Mouse (Mus musculus) layer of hippocampus, postnatal 10 days (tissue): Measurements from ENCODE around the gene Trafd1. TPM values are rescaled to one million over a fixed set of nuclear protein-coding genes. Genes with fewer than 3 reads are reported as not detected.

Experiments
- DNase-seq, 2 experiments: peaks; one replicate each; pipeline ENCODE4 v3.0.0; 2021; ENCODE audit warnings: low spot score in 2 of 2
- total RNA-seq, 2 experiments: library from RNA; stranded (reverse); gene quantifications; 2 replicates each; pipeline ENCODE4 v1.2.3; 2021

The Trafd1 gene
- total RNA-seq, 2 experiments from 2014 or later: 83.2 to 90.3 TPM

GRCm38 (mm10) chr5:121386120-121386909 is 883 bp upstream of the Trafd1 start:
- DNase-seq: no peak

GRCm38 (mm10) chr5:121384757-121385460 is 523 bp downstream of the Trafd1 start:
- peak in 1 of 2 experiments; percentile 59 for DNase-seq

- no peak for DNase-seq
Measured at GRCm38 (mm10) chr5:121383857-121384756, 1.3 kb downstream of the Trafd1 start.

- no peak for DNase-seq
Measured at GRCm38 (mm10) chr5:121380692-121381091, 4.7 kb downstream of the Trafd1 start.

- DNase-seq: no peak
Measured at GRCm38 (mm10) chr5:121378678-121379256, 6.7 kb downstream of the Trafd1 start.

GRCm38 (mm10) chr5:121376972-121377371 is 8.5 kb downstream of the Trafd1 start:
- DNase-seq: peak; percentile 52 to 60

- no peak for DNase-seq
Measured at GRCm38 (mm10) chr5:121374790-121375189, 10.6 kb downstream of the Trafd1 start.

- no peak for DNase-seq
Measured at GRCm38 (mm10) chr5:121371712-121372111, 13.7 kb downstream of the Trafd1 start.

GRCm38 (mm10) chr5:121367255-121367654 is 18.2 kb downstream of the Trafd1 start:
- no peak for DNase-seq

- no peak for DNase-seq
Measured at GRCm38 (mm10) chr5:121366449-121367225, 18.8 kb downstream of the Trafd1 start.

GRCm38 (mm10) chr5:121363441-121363840 is 22.0 kb downstream of the Trafd1 start:
- DNase-seq: no peak

GRCm38 (mm10) chr5:121361696-121362095 is 23.7 kb downstream of the Trafd1 start:
- no peak for DNase-seq

- DNase-seq: no peak
Measured at GRCm38 (mm10) chr5:121359229-121359628, 26.2 kb downstream of the Trafd1 start.

GRCm38 (mm10) chr5:121343997-121344396 is 41.4 kb downstream of the Trafd1 start:
- no peak for DNase-seq

GRCm38 (mm10) chr5:121342490-121342889 is 42.9 kb downstream of the Trafd1 start:
- DNase-seq: no peak

- no peak for DNase-seq
Measured at GRCm38 (mm10) chr5:121340965-121341473, 44.4 kb downstream of the Trafd1 start.

- DNase-seq: no peak
Measured at GRCm38 (mm10) chr5:121339507-121340230, 45.8 kb downstream of the Trafd1 start.

- no peak for DNase-seq
Measured at GRCm38 (mm10) chr5:121336776-121337175, 48.7 kb downstream of the Trafd1 start.

GRCm38 (mm10) chr5:121336009-121336408 is 49.4 kb downstream of the Trafd1 start:
- DNase-seq: no peak
